Mouse (Mus musculus): ENCODE results near the gene Vgll2. TPM values are rescaled to one million over a fixed set of nuclear protein-coding genes. Genes with fewer than 3 reads are reported as not detected.

Vgll2 gene
- not detected for polyA plus RNA-seq (2014; fragmentation: Illumina TruSeq; extraction: RNeasy Lipid Tissue Mini Kit (QIAGEN cat#74804); ENCODE audit: insufficient read depth, low read depth, low replicate concordance)

GRCm38 (mm10) chr10:52022413-52023212 is at the start of gene Vgll2:
Gene Vgll2, plus strand, starts transcription at chr10:52022502.

Other genes with a start within 250 kb of the Vgll2 start
- gene Ros1, start 172.7 kb downstream of the Vgll2 start, polyA plus RNA-seq (2014; fragmentation: Illumina TruSeq; extraction: RNeasy Lipid Tissue Mini Kit (QIAGEN cat#74804); ENCODE audit: insufficient read depth, low read depth, low replicate concordance): 0.41 TPM
- gene Dcbld1, start 211.1 kb downstream of the Vgll2 start, polyA plus RNA-seq (2014; fragmentation: Illumina TruSeq; extraction: RNeasy Lipid Tissue Mini Kit (QIAGEN cat#74804); ENCODE audit: insufficient read depth, low read depth, low replicate concordance): 7.1 TPM